In genomic region chr17:15564014-15564927, GRCm38 (mm10) we compare ENCODE assay signal across 8 mouse cellular contexts. TPM values are rescaled to one million over a fixed set of nuclear protein-coding genes. Genes with fewer than 3 reads are reported as not detected.
DNase-seq lines count a peak whose midpoint lies in the region; ATAC-seq and TF ChIP-seq lines count a peak whose summit lies in the region.

Gene Prdm9 (minus strand): TSS chr17:15564354.

- H3K36me3 ChIP-seq in megakaryocyte, embryonic 14.5 days (replicated peaks; ENCODE audit: low read length), result no peaks in the 10 kb centered on the region

- H3K4me3 ChIP-seq in cortical plate, adult 2 months (ENCODE audit: insufficient read depth, low read length), result peak within 1 kb of the TSS; percentile 59
- H3K4me3 ChIP-seq in megakaryocyte, embryonic 14.5 days (replicated peaks), result peak within 1 kb of the TSS; percentile 95

- peak; percentile 98 to 99 for DNase-seq in gastrocnemius, adult 8-10 months (ENCODE audit: low spot score in 2 of 2)
- peak; percentile 95 for DNase-seq in hindlimb bud, embryonic 11.5 days (ENCODE audit: extremely low spot score, low read depth, low spot score)
- DNase-seq in left cerebral cortex, adult 8-10 months (ENCODE audit: low spot score in 2 of 2), result peak; percentile 99 to 100
- peak; percentile 99 to 100 for DNase-seq in right cerebral cortex, postnatal 10 days (ENCODE audit: low spot score in 2 of 2)
- peak; percentile 99 for DNase-seq in urinary bladder, postnatal 25 days (ENCODE audit: low spot score)

- ATAC-seq in activated CD4-positive, CD25-positive, alpha-beta regulatory T cell, adult 4 months, result peak; percentile 99

- H3K27ac ChIP-seq in cortical plate, adult 2 months (ENCODE audit: insufficient read depth, low read length), result peak within 1 kb of the TSS; percentile 98

- H3K4me1 ChIP-seq in cortical plate, adult 2 months (ENCODE audit: control insufficient read depth, insufficient read depth, low read length), result no peaks in the 10 kb centered on the region; the same call in 1 of the 2 replicates
- peaks cover 14% of the 10 kb centered on the region for H3K4me1 ChIP-seq in megakaryocyte, embryonic 14.5 days

- no peaks in the 10 kb centered on the region for H3K9me3 ChIP-seq in megakaryocyte, embryonic 14.5 days

- TF ChIP-seq CTCF in cortical plate, adult 2 months (IDR thresholded peaks at IDR 0.05; ENCODE audit: extremely low read depth, insufficient read depth, low read length), result no peak

- peak; percentile 75 for TF ChIP-seq POLR2A in cortical plate, adult 2 months (IDR thresholded peaks at IDR 0.05; ENCODE audit: extremely low read depth, insufficient read depth, low read length)

- peaks cover 2% of the 10 kb centered on the region for H3K27me3 ChIP-seq in megakaryocyte, embryonic 14.5 days (replicated peaks)

RNA-seq across cellular contexts. Expression of gene Prdm9, which starts in this region (rescaled TPM):
- polyA plus RNA-seq in activated CD4-positive, CD25-positive, alpha-beta regulatory T cell, adult 4 months (2017; shearing (Covaris generic)), result 1 to 10 TPM; 4.7 to 6.5 TPM
- polyA plus RNA-seq in cortical plate, adult 2 months (2012; rRNA removed), result 2.4 and 2.8 TPM in 2 replicates
- total RNA-seq in gastrocnemius, adult 8-10 months (2022), result 1 to 10 TPM; 2.9 to 3.5 (median 3.0) TPM
- total RNA-seq in left cerebral cortex, adult 8-10 months (2022), result 1 to 10 TPM; 1.8 to 3.6 (median 2.9) TPM
- polyA plus RNA-seq in megakaryocyte, embryonic 14.5 days (2012; ENCODE audit: insufficient read depth, low replicate concordance), result 0.18 TPM in 1 of 2 replicates, not detected in the other

Comparison
In these comparisons a context has a peak if more than half of its experiments do, and no peak if none do; other contexts are left out.
1. Peak in every context shown above with its lines: DNase-seq, ATAC-seq, H3K4me3 ChIP-seq and H3K27ac ChIP-seq.